Mouse (Mus musculus) gastrocnemius, postnatal 36 days (tissue): ENCODE measurements around the gene Tsku. TPM values are rescaled to one million over a fixed set of nuclear protein-coding genes. Genes with fewer than 3 reads are reported as not detected.
A peak's percentile ranks its signal among the peaks of the same experiment; 100 is the strongest.

ENCODE experiments used
- DNase-seq, 2 experiments: peaks; one replicate each; pipeline ENCODE4 v3.0.0; 2022
- intact Hi-C: fragments of 180-260 bp; cut with DNase I; formaldehyde crosslinking; loops from one replicate; pipeline ENCODE4 v1.15.1; 2025
- long read RNA-seq, 2 experiments: library from polyadenylated mRNA; stranded (forward); transcript quantifications; one replicate each; pipeline ENCODE4 v2.0.0; 2021
- total RNA-seq, 2 experiments: library from RNA; stranded (reverse); gene quantifications; 2 replicates each; pipeline ENCODE4 v1.2.3; 2021

The Tsku gene
- total RNA-seq = 1 to 10 TPM; 1.1 to 1.5 TPM
- long read RNA-seq, experiment 1, partial matches to known transcripts = 0 of 2 reads
- long read RNA-seq, experiment 1, other reads (novel, unspliced or antisense) = 1 of 2 reads
- long read RNA-seq, experiment 2, partial matches to known transcripts = 0 of 2 reads
- long read RNA-seq, experiment 2, other reads (novel, unspliced or antisense) = 1 of 2 reads

DNA sequence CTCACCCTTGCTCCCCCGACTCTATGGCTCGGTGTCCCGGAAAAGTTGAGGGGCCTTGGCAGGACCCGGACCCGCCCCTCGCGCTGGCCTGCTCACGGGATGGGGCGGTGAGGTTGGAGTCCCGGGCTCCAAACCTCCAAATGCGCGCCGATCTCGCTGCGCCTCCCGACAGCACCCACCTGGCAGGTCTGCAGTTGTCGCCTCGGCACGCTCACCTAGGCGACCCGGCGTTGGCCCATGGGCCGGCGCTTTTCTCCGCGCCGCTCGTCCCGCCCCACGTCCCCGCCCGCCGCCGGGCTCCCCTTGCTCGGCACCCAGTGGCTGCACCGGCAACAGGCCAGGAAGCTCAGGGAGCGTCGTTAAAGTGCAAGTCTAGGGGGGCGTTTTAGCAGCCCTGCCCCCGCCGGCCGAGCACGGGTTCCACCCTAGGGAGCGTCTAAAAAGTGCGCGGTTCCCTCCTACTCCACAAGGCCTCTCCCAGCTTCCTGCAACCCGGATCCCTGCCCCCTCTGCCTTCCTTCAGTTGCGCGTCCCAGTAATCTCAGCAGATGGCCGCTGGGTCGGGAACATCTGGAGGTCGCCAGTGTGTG, at the start of gene Tsku:
TSS of gene Tsku (minus strand) at position 266 of the 590 bp plus-strand sequence.
- DNase-seq = peak; percentile 82 to 88
- intact Hi-C loops = no loop called here

DNA sequence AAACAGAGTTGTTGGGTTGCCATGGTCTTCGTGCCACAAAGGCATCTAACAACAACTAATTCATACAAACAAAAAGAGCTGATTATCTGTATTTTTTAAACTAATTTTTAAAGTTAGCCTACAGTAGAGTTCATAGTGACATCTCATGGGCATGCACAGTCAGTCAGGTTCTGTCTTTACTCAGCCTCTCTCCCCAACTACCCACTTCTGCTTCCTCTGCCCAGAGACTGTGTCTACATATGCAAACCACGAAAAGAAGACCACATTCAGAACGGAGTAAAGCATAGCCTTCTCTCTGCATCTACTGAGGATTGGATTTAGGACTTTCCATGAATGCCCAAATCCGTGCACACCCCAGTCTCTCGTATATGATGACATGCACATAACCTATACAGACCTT, 46.5 kb upstream of the Tsku start:
- intact Hi-C loops = no loop called here
- DNase-seq = no peak

DNA sequence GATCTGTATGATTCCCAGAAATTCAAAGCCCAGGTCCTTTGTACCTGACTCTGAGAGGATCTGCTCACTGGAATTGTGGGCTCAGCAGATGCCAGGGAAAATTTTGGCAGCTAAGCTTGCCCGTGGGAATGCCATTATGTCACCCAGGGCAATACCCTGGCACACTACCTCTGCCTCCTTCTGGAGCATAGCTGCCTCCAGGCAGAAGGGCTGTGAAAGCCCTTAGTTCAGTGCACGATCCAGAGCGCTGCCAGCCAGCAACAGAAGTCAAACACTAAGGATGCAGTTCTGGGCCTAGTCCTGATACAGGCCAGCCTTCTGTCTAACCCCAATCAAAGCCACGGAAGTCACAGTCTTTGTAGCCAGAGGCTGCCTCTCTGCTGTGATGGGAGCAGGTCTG, 42.9 kb upstream of the Tsku start:
- DNase-seq = no peak
- intact Hi-C loops = no loop called here

DNA sequence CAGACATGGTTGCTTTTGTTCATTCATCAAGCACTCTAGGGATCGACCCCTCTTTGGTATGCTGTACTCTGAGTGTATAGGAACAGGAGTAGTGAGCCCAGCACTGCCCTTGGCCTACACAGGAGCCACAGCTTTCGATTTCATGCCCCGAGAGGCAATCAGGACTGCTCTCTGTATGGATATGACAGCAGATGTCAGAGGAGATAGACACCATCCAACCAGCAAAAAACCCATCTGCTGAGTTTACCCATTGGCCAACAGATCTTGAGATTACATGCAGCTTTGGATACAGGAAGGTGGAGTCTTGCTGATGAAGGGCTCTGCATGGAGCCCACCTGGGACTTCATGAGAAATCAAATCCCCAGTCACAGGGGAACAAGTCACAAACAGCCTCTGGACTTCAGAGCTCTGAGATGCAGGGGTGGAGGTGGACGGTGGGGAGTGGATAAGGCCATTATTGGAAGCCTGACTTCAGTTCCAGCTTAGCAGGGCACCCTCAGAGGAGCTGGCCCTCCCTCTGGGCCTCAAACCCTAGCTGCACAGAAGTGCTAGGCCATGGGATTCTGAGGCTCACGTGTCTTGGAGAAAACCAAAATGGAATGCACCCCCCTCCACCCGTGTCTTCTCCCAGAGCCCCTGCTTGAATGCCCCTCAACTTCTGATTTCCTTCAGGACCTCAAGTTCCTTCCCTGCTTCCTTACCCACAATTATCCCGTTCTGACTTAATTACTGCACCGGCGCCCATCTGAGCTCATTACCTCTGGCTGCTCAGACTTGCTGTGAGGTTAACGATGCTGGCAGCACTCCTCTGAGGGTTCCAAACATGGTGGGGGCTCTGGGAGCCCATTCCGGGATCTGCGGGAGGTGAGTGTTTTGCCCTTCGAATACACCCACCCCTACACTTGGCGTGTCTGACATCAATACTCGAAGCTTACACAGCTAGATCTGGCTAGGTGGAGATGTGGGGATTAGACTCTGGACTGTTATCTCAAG, 41.8 kb upstream of the Tsku start:
- intact Hi-C loops = no loop called here
- DNase-seq = no peak

DNA sequence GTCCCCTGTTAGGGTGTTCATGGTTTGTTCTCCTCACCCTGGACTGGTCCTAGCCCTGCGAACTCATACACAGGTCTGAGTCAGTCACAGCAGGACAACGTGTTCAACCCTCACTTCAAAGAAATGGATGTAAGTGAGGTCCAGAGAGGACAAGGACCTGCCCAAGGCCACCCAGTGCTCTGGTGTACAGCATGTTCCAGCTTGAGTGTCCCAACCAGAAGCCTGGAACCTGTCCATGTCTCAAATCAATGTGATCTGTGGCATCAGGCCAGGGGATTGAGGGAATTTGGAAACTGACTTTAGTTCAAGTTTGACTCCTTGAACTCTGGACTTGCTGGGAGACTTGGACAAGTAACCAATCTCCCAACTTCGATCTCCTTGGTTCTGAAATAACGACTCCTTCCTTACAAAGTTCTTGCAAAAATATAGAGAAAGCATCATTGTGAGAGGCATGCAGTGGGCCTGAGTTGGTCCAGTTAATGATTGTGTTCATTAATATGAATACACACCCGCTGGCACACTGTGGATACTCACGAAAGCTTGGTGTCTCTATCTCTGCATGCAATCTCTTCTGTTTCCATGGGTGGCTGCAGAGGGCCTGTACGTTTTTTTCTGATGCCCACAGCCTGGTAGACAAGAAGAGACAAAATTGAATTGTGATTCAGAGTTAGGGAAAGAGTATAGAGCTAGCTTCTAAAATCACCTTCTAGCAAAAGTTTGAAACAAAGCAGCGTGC, 31.5 kb upstream of the Tsku start:
- DNase-seq = no peak
- intact Hi-C loops = no loop called here

DNA sequence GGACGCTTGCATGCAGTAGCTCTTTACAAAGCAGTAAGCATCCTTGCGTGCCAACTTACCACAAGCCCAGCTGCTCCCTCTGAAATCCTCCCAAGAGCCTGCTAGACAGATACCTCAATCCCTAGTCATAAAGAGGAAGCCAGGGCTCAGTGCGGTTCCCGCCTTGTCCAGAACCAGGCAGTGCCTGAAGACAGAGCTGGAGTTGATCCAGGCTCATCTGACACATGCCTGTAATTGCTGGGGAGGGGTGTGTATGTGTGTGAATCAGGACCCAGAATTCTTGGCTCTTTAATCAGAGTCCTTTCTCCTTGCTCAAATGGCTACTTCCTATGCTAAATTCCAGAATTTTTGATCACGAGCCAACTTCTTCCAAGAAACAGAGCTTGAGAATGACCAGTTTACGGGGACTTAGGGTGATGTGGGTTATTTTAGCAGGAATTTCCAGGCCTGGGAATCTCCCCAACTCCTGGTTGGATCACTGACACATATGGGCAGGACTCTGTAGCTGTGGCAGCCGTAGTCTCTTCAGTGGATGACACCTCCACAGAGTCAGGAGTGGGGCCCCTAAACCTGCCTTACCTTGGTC, 30.3 kb upstream of the Tsku start:
- intact Hi-C loops = no loop called here
- DNase-seq = no peak

DNA sequence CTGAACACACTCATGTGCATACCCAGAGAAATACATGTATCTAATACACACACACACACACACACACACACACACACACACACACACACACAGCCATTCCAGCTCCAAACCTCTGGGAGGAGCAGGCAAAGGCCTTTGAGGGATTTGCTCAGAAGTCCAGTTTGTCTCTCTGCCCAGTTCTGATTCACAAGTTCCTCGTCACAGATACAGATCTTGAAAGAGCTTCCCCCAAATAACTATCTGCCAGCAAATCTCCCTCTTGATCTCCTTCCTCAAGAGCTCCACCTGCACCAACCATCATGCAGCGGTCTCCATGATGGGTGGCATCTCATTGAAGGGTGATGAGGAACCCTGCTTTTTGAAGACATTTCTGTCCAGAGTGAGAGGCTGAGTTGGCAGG, 29.4 kb upstream of the Tsku start:
- intact Hi-C loops = no loop called here

DNA sequence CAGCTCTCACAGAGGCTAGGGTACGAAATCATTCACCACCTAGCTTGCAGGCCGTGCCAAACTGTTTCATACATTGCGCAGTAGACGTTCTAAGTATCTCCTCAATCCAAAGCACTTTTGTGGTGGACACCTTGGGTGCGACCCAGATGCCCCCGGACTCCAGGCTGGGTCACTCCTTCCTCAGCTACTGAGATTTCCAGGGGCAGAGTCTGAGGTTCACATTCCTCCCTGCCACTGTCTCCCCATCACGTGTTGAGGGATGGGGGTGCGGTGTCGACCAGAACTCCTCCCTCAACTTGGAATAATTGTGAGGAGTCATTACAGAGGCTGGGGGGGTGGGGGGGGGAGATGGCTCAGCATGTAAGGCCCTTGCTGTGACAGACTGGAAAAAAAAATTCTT, 28.5 kb upstream of the Tsku start:
- intact Hi-C loops = no loop called here
- no peak for DNase-seq

More for the DNA sequence above, 29.4 kb upstream of the Tsku start:
- DNase-seq = peak in 1 of 2 experiments; percentile 14

DNA sequence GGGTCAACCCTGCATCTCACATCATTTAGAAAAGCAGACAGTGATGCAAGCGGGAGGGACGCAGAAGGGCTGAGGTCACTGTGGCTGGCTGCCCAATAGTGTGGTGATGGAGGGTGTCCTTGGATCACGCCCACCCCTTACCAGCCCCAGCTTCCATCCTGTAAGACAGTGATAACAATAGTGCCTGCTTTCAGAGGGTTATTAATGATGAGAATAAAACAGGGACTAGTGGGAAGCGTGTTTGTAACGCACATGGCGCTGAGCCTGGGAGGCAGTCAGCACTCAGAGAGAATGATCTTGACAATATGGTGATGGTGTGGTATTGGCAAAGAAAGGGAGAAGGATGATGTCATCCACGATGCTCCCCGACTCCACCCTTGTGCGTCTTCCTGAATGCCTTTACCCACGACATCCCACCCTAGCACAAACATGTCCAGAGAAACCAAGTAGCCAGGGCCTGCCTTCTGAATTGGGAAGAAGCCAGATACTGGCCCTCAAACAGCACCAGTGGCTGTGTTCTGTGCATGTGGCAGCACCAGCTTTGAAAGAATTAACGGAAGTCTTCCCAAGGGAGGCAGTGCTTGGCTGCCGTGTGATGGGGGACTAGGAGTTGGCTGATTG, 27.9 kb upstream of the Tsku start:
- DNase-seq = peak; percentile 50 to 58
- intact Hi-C loops = no loop called here

DNA sequence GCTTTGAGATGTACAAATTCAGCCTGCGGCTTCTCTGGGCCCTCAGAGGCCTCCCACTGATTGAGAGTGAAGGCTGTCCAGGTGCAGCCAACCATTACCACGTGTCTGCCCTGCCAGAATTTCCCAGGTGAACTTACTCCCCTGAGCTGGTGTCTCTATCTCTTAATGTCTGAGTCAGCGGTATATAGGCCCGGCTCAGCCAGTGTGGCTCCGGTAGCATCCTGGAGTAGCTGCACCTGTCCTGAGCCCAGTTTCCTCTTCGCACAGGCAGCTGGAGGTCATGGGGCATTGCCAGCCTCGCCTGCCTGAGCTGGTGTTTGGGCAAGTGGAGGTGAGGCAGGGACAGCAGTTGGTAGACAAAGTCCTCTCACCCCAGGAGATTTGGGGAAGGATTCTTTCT, 26.1 kb upstream of the Tsku start:
- no peak for DNase-seq
- intact Hi-C loops = no loop called here

DNA sequence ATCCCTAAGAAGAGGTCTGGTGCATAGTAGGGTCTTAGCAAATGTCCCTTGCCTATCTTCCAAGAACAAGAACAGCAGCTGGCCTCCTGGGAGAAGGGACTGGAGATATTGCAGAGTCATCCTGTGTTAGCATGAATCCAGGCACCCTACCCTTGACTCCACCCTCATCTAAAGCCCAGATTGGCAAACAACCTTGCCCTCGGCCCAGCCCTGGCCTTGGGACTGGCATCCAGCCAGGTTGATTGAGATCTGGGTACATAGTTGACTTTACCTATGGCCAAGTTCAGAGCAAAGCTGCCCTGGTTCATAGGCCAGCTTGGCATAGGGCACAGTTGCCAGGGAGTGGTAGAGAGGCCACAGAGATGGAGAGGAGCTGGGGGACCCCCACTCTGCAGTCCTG, 24.0 kb upstream of the Tsku start:
- no peak for DNase-seq
- intact Hi-C loops = no loop called here

DNA sequence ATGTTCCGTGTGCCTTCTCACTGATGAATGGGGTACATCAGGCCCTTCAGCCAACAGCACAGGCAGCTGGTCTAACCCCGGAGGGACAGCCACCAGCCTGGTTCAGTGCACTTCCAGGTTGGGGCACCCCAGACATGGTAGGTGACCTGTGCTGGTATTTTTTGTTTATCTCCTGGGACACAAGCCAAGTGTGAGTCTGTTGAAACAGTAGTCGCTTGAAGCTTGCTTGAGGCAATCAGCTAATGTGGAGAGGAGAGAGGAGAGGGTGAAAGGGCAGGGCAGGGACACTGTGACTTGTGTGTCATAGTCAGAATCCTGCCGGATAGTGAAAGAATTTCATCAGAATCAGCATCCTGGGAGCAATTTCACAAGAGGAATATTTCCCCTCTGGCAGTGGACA, 22.2 kb upstream of the Tsku start:
- no peak for DNase-seq
- intact Hi-C loops = no loop called here

DNA sequence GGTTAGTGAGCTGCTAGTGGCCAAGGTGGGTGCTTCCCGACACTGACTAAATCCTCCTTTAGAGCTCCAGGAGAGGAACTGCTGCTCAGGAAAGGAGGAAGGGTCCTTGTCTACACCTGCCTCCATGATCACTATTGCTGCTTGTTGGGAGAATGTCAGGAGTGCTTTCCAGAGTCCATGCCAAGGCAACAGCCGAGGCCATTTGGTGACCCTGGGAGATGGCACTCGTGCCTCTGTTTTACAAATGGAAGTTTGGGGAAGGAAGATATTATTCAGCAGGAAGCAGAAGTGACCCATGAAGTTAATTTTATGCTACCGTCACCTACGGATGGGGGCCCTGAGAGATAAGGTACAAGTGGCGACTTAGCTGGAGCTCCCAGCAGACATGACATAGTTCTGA, 21.7 kb upstream of the Tsku start:
- intact Hi-C loops = no loop called here
- no peak for DNase-seq

DNA sequence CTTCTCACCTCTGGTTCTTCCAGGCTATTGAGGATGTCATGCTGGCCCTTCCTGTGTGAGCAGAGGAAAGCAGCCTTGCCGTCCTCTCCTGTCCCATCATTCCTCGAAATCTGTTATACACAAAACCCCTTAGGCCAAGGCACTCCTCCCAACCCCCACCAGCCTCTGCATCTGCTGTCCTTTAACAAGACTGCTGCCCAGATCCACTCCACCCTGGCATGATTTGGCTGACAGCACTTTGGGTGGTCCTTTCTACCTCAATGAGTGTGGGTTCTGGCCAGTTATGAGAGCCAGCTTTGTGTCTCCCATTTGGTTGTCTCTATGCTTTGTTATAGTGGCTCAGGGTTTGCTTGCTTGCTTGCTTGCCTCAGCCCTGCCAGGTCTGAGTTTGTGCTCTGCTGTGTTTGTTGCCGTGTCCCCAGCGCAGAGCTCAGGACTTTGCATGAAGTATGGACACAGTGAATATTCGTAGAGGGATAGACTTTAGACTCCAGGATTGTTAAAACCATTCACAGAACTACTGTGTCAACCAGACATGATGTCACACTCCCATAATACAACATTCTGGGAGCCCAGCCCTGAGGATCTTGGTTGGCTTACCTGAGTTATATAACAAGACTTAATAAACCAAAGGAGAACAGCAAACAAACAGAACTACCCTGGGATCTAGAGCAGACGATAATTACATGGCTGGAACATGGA, 19.2 kb upstream of the Tsku start:
- no peak for DNase-seq
- intact Hi-C loops = no loop called here

DNA sequence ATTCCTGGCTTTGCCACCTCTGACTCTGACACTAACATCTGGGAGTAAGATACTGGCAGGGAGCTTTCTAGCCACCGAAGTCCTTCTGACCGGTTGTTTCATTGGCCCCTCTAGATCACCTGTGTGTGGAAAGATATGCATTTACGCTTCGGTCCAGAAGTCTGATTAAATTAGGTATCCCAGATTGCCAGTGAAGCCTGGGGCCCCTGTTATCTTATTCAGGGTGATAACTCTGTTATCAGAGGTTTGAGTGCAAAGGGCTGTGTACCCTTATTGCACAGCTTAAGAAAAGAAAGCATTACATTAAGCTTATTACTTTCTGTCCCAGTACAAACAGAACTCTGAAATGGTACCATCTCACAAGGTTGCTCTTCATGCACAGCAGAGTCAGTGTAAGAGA, 18.1 kb upstream of the Tsku start:
- no peak for DNase-seq
- intact Hi-C loops = no loop called here

DNA sequence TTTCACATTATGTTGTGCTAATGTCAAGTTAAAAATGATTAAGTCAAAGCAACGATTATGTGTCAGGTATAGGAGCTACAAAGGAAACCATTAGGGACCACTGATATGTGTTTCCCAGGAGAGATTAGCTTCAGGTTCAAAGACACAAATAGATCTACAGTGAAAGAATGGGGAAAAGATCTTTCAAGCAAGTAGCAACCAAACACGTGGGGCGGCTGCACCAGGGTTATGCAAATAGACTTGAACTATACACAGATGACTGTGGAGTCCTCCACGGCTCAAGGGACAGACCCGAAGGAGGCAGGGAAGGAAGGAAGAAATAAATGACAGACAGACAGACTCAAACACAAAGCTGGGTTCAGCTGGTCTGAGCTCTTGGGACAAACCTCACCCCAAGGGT, 16.1 kb upstream of the Tsku start:
- no peak for DNase-seq
- intact Hi-C loops = no loop called here

DNA sequence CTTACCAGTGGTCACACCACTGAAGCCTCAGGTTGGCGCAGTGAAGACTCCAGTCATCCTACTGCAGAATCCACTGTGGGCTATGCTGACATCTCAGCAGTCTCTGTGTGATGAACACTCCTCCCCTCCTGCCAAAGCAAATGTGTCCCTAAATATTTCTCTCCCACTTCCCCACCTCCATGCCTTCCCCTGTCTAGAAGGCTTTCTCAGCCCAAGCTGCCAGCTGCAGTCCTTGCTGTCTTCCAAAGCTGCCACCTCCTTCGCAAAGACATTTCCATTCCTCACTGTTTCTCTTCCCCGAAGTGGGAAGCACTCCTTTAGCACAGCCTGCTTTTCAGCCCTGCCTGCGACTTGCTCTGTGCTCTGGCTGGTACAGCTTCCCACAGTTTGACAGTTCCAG, 10.0 kb upstream of the Tsku start:
- DNase-seq = no peak
- intact Hi-C loops = no loop called here

DNA sequence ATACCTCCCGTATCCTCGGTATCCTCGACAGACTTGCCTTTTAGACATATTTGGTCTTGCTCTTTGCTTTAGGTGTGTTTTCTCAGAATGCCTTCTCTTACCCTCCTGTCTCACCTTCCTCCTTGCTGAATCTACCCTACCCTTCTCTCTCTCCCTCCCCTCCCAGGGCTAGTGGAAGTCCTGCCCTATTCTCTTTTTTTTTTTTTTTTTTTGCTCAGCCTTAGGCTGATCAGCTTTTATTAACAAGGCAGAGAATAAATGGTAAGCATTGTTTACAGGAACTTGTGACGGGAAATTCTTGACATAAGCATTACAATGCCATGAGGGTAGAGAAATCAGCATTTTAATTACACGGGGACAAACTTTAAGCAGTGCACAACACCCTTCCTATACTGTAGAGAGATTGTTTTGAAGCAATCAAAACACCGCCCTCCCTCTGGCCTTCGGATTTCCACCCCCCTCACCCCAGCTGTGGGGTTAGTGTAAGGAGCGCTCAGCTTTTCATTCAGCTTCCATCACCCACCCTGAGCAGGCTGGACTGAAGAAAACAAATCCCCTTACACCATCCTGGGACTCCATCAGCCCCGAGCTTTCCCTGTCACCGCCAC, 8.7 kb upstream of the Tsku start:
- no peak for DNase-seq
- intact Hi-C loops = no loop called here

DNA sequence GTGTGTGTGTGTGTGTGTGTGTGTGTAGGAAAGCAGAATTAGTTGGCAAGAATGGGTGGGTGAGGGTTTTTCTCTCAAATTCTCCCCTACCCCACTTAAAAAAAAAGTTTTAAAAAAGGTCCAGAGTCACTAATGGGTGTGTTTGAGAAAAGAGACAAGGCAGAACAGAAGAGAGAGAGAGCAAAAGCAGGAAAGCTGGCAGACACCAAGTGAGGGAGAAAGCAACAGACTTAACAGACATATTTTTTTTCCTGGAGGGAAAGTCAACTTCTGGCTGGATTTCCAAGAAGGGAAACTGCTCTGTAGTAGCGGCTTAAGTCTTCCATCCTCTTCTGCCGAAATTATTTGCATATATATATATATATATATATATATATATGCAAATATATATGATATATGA, 534 bp upstream of the Tsku start:
- intact Hi-C loops = no loop called here
- DNase-seq = no peak
